Mouse (Mus musculus) ES-Bruce4 (cell line): ENCODE measurements around the gene Wdfy1.

Experiments used
- CTCF ChIP-seq: IDR thresholded peaks from one replicate; pipeline ENCODE4 v1.8.1; 2011; ENCODE audit warnings: low read depth, low read length
- EP300 ChIP-seq: IDR thresholded peaks from 2 replicates; pipeline ENCODE4 v1.6.1; 2011; ENCODE audit warnings: low read depth, low read length; ENCODE audit not compliant: insufficient read depth
- POLR2A ChIP-seq: IDR thresholded peaks from one replicate; pipeline ENCODE4 v1.8.1; 2011; ENCODE audit warnings: low read length; ENCODE audit not compliant: insufficient read depth

- TF ChIP-seq POLR2A (no peak), EP300 (no peak), CTCF (no peak)
Measured at GRCm38 (mm10) chr1:79655819-79656555, 120.0 kb downstream of the Wdfy1 start.
